Mouse (Mus musculus): ENCODE results near the gene Enpp1.

Enpp1 gene

GRCm38 (mm10) chr10:24711480-24712366 is at the start of gene Enpp1:
Gene Enpp1 (minus strand): TSS chr10:24712159.
- DNase-seq = peak; percentile 26 to 46

GRCm38 (mm10) chr10:24758326-24758915 is 46.5 kb upstream of the Enpp1 start:
- DNase-seq = no peak

GRCm38 (mm10) chr10:24754874-24755540 is 43.0 kb upstream of the Enpp1 start:
- no peak for DNase-seq

- DNase-seq = no peak
These were observed 42.4 kb upstream of the Enpp1 start for GRCm38 (mm10) chr10:24754251-24754835.

- DNase-seq = no peak
These were observed 41.7 kb upstream of the Enpp1 start for GRCm38 (mm10) chr10:24753536-24754250.

GRCm38 (mm10) chr10:24742950-24743487 is 31.1 kb upstream of the Enpp1 start:
- DNase-seq = no peak

- no peak for DNase-seq
These were observed 29.6 kb upstream of the Enpp1 start for GRCm38 (mm10) chr10:24741229-24742198.

- no peak for DNase-seq
These were observed 27.2 kb upstream of the Enpp1 start for GRCm38 (mm10) chr10:24739171-24739570.

GRCm38 (mm10) chr10:24738456-24738855 is 26.5 kb upstream of the Enpp1 start:
- peak; percentile 8 to 21 for DNase-seq

- no peak for DNase-seq
These were observed 23.2 kb upstream of the Enpp1 start for GRCm38 (mm10) chr10:24735027-24735777.

GRCm38 (mm10) chr10:24727478-24727877 is 15.5 kb upstream of the Enpp1 start:
- DNase-seq = no peak

GRCm38 (mm10) chr10:24725197-24725596 is 13.2 kb upstream of the Enpp1 start:
- DNase-seq = no peak

- DNase-seq = no peak
These were observed 9.9 kb upstream of the Enpp1 start for GRCm38 (mm10) chr10:24721841-24722240.

- DNase-seq = no peak
These were observed 7.4 kb upstream of the Enpp1 start for GRCm38 (mm10) chr10:24719383-24719782.

- DNase-seq = no peak
These were observed 6.8 kb upstream of the Enpp1 start for GRCm38 (mm10) chr10:24718720-24719119.

- no peak for DNase-seq
These were observed 6.1 kb upstream of the Enpp1 start for GRCm38 (mm10) chr10:24718058-24718457.

GRCm38 (mm10) chr10:24716232-24716631 is 4.3 kb upstream of the Enpp1 start:
- no peak for DNase-seq

- no peak for DNase-seq
These were observed 942 bp upstream of the Enpp1 start for GRCm38 (mm10) chr10:24712901-24713300.

- no peak for DNase-seq
These were observed 405 bp upstream of the Enpp1 start for GRCm38 (mm10) chr10:24712367-24712761.

GRCm38 (mm10) chr10:24711071-24711470 is 888 bp downstream of the Enpp1 start:
- no peak for DNase-seq

Measured in cerebellum, postnatal 36 days (tissue).